Mouse (Mus musculus) thymus, adult 2 months (tissue): Measurements from ENCODE around the gene Gm5751. TPM values are rescaled to one million over a fixed set of nuclear protein-coding genes. Genes with fewer than 3 reads are reported as not detected.
"Not testable (repeated sequence)": the region's sequence is repeated elsewhere in the genome, so short reads cannot be mapped to it uniquely, and the experiment has no call there.

Experiments used
- DNase-seq: peaks from one replicate; pipeline ENCODE4 v3.0.0; 2021
- H3K27ac ChIP-seq: fragments of 200-500 bp; 2 replicates; pipeline ENCODE4 v1.5.1; 2012; ENCODE audit warnings: low read length, control low read depth; ENCODE audit not compliant: control insufficient read depth, insufficient read depth
- H3K27me3 ChIP-seq: fragments of 200-500 bp; 2 replicates; pipeline ENCODE4 v1.6.1; 2012; ENCODE audit warnings: mild to moderate bottlenecking, low read length, moderate library complexity, mixed read lengths; ENCODE audit not compliant: control insufficient read depth, insufficient read depth
- H3K36me3 ChIP-seq: fragments of 200-500 bp; 2 replicates; pipeline ENCODE4 v1.6.1; 2012; ENCODE audit warnings: mild to moderate bottlenecking, low read length, moderate library complexity; ENCODE audit not compliant: control insufficient read depth, insufficient read depth
- H3K4me1 ChIP-seq: fragments of 200-500 bp; replicated peaks from 2 replicates; pipeline ENCODE4 v1.6.1; 2012; ENCODE audit warnings: low read length; ENCODE audit not compliant: control insufficient read depth, insufficient read depth
- H3K4me3 ChIP-seq: fragments of 200-500 bp; 2 replicates; pipeline ENCODE4 v1.5.1; 2012; ENCODE audit warnings: mild to moderate bottlenecking, low read length, control low read depth, moderate library complexity; ENCODE audit not compliant: control insufficient read depth, insufficient read depth
- CTCF ChIP-seq: fragments of 200-500 bp; IDR thresholded peaks from 2 replicates; pipeline ENCODE4 v1.5.1; 2012; ENCODE audit warnings: mild to moderate bottlenecking, control low read depth, low read length, moderate library complexity, borderline replicate concordance; ENCODE audit not compliant: control insufficient read depth, poor library complexity, insufficient read depth; ENCODE audit errors: extremely low read depth
- POLR2A ChIP-seq: fragments of 200-500 bp; IDR thresholded peaks from 2 replicates; pipeline ENCODE4 v1.6.1; 2012; ENCODE audit warnings: mild to moderate bottlenecking, low read length, control low read depth, moderate library complexity; ENCODE audit not compliant: control insufficient read depth, poor library complexity, insufficient read depth; ENCODE audit errors: extremely low read depth
- WGBS: fragments of 180-500 bp; shearing (Covaris S2); methylation state at CpG from one replicate; pipeline ENCODE4 v1.1.7; 2018; 5-methylcytosine and 5-hydroxymethylcytosine counted together
- polyA plus RNA-seq: library from polyadenylated mRNA; depleted of rRNA; stranded (reverse); fragments of >200 nt; gene quantifications from 2 replicates; pipeline ENCODE4 v1.2.3, GENCODE M21; 2012; rRNA removed

Gm5751 gene
- not detected in 2 replicates for polyA plus RNA-seq

- not testable (repeated sequence) for H3K27ac ChIP-seq, H3K4me1 ChIP-seq, DNase-seq, H3K27me3 ChIP-seq, H3K4me3 ChIP-seq, H3K36me3 ChIP-seq
- WGBS: 90% methylated on average over 3 of the region's 4 CpGs
These were observed at the start of gene Gm5751 for GRCm38 (mm10) chrX:8873953-8874352. Gene Gm5751 (plus strand): TSS chrX:8874253.

GRCm38 (mm10) chrX:8832043-8832442, 42.0 kb upstream of the Gm5751 start:
- Histone ChIP-seq H3K4me3 (no peak overlapping the region), H3K36me3 (no peaks in the 10 kb centered on the region), H3K27me3 (no peaks in the 10 kb centered on the region), H3K27ac (no peak overlapping the region), H3K4me1 (no peaks in the 10 kb centered on the region)
- DNase-seq: peak; percentile 22
- TF ChIP-seq POLR2A (no peak), CTCF (no peak)

GRCm38 (mm10) chrX:8843694-8844093, 30.4 kb upstream of the Gm5751 start, which contains the start of gene Gm6592:
Gene Gm6592 (plus strand): TSS chrX:8843994.
- no peaks in the 10 kb centered on the region for H3K36me3 ChIP-seq
- H3K4me1 ChIP-seq: no peaks in the 10 kb centered on the region
- no peak within 1 kb of the TSS for H3K4me3 ChIP-seq
- H3K27ac ChIP-seq: no peak within 1 kb of the TSS
- H3K27me3 ChIP-seq: no peaks in the 10 kb centered on the region
- no peak for TF ChIP-seq POLR2A
- TF ChIP-seq CTCF: no peak
- 83% methylated on average over 1 of the region's 1 CpGs for WGBS
- no peak for DNase-seq

- no peaks in the 10 kb centered on the region for H3K4me1 ChIP-seq
- no peak for TF ChIP-seq CTCF
- no peak for TF ChIP-seq POLR2A
- H3K36me3 ChIP-seq: no peaks in the 10 kb centered on the region
- WGBS: 95% methylated on average over 10 of the region's 10 CpGs
- H3K27ac ChIP-seq: no peak overlapping the region
- no peak overlapping the region for H3K4me3 ChIP-seq
- no peaks in the 10 kb centered on the region for H3K27me3 ChIP-seq
- no peak for DNase-seq
These were observed 21.6 kb upstream of the Gm5751 start for GRCm38 (mm10) chrX:8852486-8852885.

- H3K4me3 ChIP-seq, H3K27ac ChIP-seq, H3K36me3 ChIP-seq, H3K4me1 ChIP-seq, H3K27me3 ChIP-seq: not testable (repeated sequence)
- WGBS: 2% methylated on average over 3 of the region's 3 CpGs
- peak; percentile 59 for DNase-seq
These were observed 9.7 kb upstream of the Gm5751 start for GRCm38 (mm10) chrX:8864331-8864730.

- H3K4me3 ChIP-seq: no peak overlapping the region
- WGBS: 95% methylated on average over 4 of the region's 4 CpGs
- TF ChIP-seq CTCF: no peak
- TF ChIP-seq POLR2A: no peak
- H3K27ac ChIP-seq: no peak overlapping the region
- no peaks in the 10 kb centered on the region for H3K4me1 ChIP-seq
- H3K27me3 ChIP-seq: no peaks in the 10 kb centered on the region
- no peaks in the 10 kb centered on the region for H3K36me3 ChIP-seq
- DNase-seq: no peak
These were observed 10.3 kb downstream of the Gm5751 start for GRCm38 (mm10) chrX:8884336-8884735.

- Histone ChIP-seq H3K27ac (no peak overlapping the region), H3K4me1 (no peaks in the 10 kb centered on the region), H3K27me3 (peaks cover 4% of the 10 kb centered on the region; the same call in 1 of the 2 replicates), H3K36me3 (no peaks in the 10 kb centered on the region), H3K4me3 (no peak overlapping the region)
- TF ChIP-seq POLR2A (no peak), CTCF (no peak)
- 88% methylated on average over 2 of the region's 9 CpGs for WGBS
- no peak for DNase-seq
These were observed 17.9 kb downstream of the Gm5751 start for GRCm38 (mm10) chrX:8891975-8892342.
